Mouse (Mus musculus) liver, embryonic 14.5 days (tissue): ENCODE data around the gene Arhgap10. TPM values are rescaled to one million over a fixed set of nuclear protein-coding genes. Genes with fewer than 3 reads are reported as not detected.
A peak's percentile ranks its signal among the peaks of the same experiment; 100 is the strongest.

Experiments used
- ATAC-seq: fragments of 200-750 bp; cut with Nextera tagmentation; 2 replicates; pipeline ENCODE4 v1.8.0; 2017; ENCODE audit warnings: moderate number of reproducible peaks, mild to moderate bottlenecking, moderate library complexity; ENCODE audit not compliant: insufficient read depth
- DNase-seq, 3 experiments: peaks; one replicate each; pipeline ENCODE4 v3.0.0-alpha.2; 2012 to 2013; ENCODE audit warnings: low read depth in 3 of 3, low spot score in 3 of 3
- H3K27ac ChIP-seq: fragments of 300-500 bp; sonication (generic); 2 replicates; pipeline ENCODE4 v1.5.1; 2014; ENCODE audit warnings: moderate library complexity, mild to moderate bottlenecking, control low read depth, inconsistent platforms
- H3K27me3 ChIP-seq: fragments of 300-500 bp; sonication (generic); 2 replicates; pipeline ENCODE4 v1.6.1; 2014; ENCODE audit warnings: mild to moderate bottlenecking, low read length, moderate library complexity; ENCODE audit not compliant: control insufficient read depth, insufficient read depth
- H3K36me3 ChIP-seq: fragments of 300-500 bp; sonication (generic); replicated peaks from 2 replicates; pipeline ENCODE4 v1.6.1; 2014; ENCODE audit warnings: low read depth; ENCODE audit not compliant: control insufficient read depth, insufficient read depth
- H3K4me1 ChIP-seq, 2 experiments: fragments of 200-500 bp in 1 of 2; fragments of 300-500 bp in 1 of 2; sonication (generic) in 1 of 2; replicated peaks; 2 replicates each; pipeline ENCODE4 v1.6.1; 2012 to 2014; ENCODE audit warnings: antibody characterized with exemption in 1 of 2, inconsistent platforms in 1 of 2, low read length in 1 of 2; ENCODE audit not compliant: control insufficient read depth in 2 of 2, insufficient read depth in 2 of 2
- H3K4me2 ChIP-seq: fragments of 300-500 bp; sonication (generic); 2 replicates; pipeline ENCODE4 v1.6.1; 2014; ENCODE audit warnings: low read depth, mild to moderate bottlenecking, control low read depth, moderate library complexity
- H3K4me3 ChIP-seq, 2 experiments: fragments of 200-500 bp in 1 of 2; fragments of 300-500 bp in 1 of 2; sonication (generic) in 1 of 2; 2 replicates each; pipeline ENCODE4 v1.5.1; 2012 to 2014; ENCODE audit warnings: low read depth in 2 of 2, low read length in 2 of 2, mild to moderate bottlenecking in 2 of 2, control low read depth in 1 of 2, inconsistent platforms in 1 of 2, moderate library complexity in 1 of 2; ENCODE audit not compliant: insufficient read depth in 1 of 2
- H3K9ac ChIP-seq: fragments of 300-500 bp; sonication (generic); replicated peaks from 2 replicates; pipeline ENCODE4 v1.6.1; 2014; ENCODE audit warnings: mild to moderate bottlenecking, control low read depth, moderate library complexity
- H3K9me3 ChIP-seq: fragments of 300-500 bp; sonication (generic); 2 replicates; pipeline ENCODE4 v1.6.1; 2016; ENCODE audit warnings: low read length, mixed read lengths; ENCODE audit not compliant: control insufficient read depth
- CTCF ChIP-seq: IDR thresholded peaks from 2 replicates; pipeline ENCODE4 v1.5.1; 2016; ENCODE audit warnings: antibody characterized with exemption, low read depth, control low read depth
- EP300 ChIP-seq: IDR thresholded peaks from 2 replicates; pipeline ENCODE4 v1.6.1; 2016; ENCODE audit warnings: antibody characterized with exemption, low read depth
- WGBS: fragments of 180-500 bp; shearing (Covaris S2); extraction: QIAGEN DNeasy Blood & Tissue Kit; methylation state at CpG from one replicate; pipeline ENCODE4 v1.1.7; 2014; ENCODE audit not compliant: insufficient replicate concordance; 5-methylcytosine and 5-hydroxymethylcytosine counted together
- polyA plus RNA-seq, 2 experiments: library from polyadenylated mRNA; depleted of rRNA in 1 of 2; stranded (reverse) in 1 of 2; unstranded in 1 of 2; fragments of >200 nt; fragmentation: Nextera tagmentation in 1 of 2; extraction: Ambion mirVana in 1 of 2; gene quantifications; 2 replicates each; pipeline versions ENCODE4 v1.2.1 to v1.2.3; 2012 to 2014

Gene Arhgap10
- polyA plus RNA-seq, 2 experiments: 4.6 TPM

GRCm38 (mm10) chr8:77428015-77428414 lies 89.7 kb downstream of the Arhgap10 start:
- Histone ChIP-seq H3K9ac (no peak overlapping the region), H3K36me3 (no peaks in the 10 kb centered on the region), H3K4me3 (no peak overlapping the region), H3K4me2 (no peak overlapping the region), H3K4me1 (peaks cover 4 to 11% of the 10 kb centered on the region in 2 experiments), H3K9me3 (no peaks in the 10 kb centered on the region), H3K27me3 (no peaks in the 10 kb centered on the region), H3K27ac (no peak overlapping the region)
- no peak for TF ChIP-seq EP300
- TF ChIP-seq CTCF: no peak
- no peak for DNase-seq
- 55% methylated on average over 6 of the region's 6 CpGs for WGBS
- no peak for ATAC-seq

DNA sequence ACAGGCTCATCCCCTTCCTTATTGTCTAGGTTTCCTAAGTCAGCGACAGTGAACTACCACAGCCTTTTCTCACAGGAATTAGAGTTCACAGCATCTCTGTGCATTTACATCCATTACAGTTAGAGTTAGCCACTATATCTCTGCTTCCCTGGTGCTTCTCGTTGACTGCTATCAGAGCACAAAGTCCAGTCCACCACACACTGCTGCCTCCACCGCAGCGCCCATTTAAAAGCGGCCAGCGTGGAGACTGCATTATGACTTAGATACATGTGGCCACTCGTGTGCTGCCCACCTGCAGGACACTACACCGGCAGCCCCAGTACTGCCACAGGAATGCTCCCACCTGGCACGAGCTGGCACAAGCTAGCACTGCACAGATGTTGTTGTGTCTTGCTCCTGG lies 90.3 kb downstream of the Arhgap10 start:
- no peaks in the 10 kb centered on the region for H3K36me3 ChIP-seq
- no peaks in the 10 kb centered on the region for H3K9me3 ChIP-seq
- DNase-seq (no peak), ATAC-seq (no peak)
- H3K9ac ChIP-seq: no peak overlapping the region
- H3K4me2 ChIP-seq: peak overlapping the region; percentile 0; the same call in 1 of the 2 replicates
- WGBS: 77% methylated on average over 9 of the region's 9 CpGs
- H3K27ac ChIP-seq: no peak overlapping the region
- peaks cover 4 to 17% of the 10 kb centered on the region in 2 experiments for H3K4me1 ChIP-seq
- no peaks in the 10 kb centered on the region for H3K27me3 ChIP-seq
- TF ChIP-seq EP300 (no peak), CTCF (no peak)
- H3K4me3 ChIP-seq: no peak overlapping the region

- Histone ChIP-seq H3K4me3 (no peak overlapping the region), H3K4me2 (no peak overlapping the region), H3K36me3 (no peaks in the 10 kb centered on the region), H3K9me3 (no peaks in the 10 kb centered on the region), H3K27me3 (no peaks in the 10 kb centered on the region), H3K4me1 (peaks cover 4 to 23% of the 10 kb centered on the region in 2 experiments), H3K27ac (no peak overlapping the region), H3K9ac (no peak overlapping the region)
- DNase-seq: no peak
- 65% methylated on average over 5 of the region's 6 CpGs for WGBS
- TF ChIP-seq CTCF: no peak
- TF ChIP-seq EP300: no peak
- ATAC-seq: no peak
Observed at GRCm38 (mm10) chr8:77423850-77424249, 93.9 kb downstream of the Arhgap10 start.

DNA sequence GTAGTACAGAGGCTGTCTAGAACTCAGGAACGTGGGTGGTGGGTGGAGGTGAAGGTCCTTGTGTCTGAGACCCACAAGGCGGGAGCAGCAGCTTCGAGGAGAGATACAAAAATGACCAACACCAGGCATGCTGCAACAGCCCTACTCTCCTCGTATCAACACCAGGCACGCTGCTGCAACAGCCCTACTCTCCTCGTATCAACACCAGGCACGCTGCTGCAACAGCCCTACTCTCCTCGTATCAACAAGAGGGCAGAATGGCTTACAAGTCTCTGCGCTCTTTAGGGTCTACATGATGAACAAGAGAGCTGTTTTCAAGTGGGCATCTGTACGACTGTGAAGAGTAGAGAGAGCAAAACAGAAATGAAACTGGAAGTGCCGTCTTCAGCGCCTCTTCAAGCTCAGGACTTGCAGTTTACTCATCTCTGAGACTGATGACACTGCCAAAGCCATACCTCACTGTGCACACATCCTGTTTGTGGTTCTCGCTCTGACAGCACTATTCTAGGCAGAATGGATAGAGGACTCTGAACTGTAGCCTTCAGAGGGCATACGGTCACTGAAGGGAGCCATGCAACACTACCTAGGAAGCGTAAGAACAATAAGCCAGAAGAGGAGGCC lies 95.0 kb downstream of the Arhgap10 start:
- no peaks in the 10 kb centered on the region for H3K27me3 ChIP-seq
- H3K4me2 ChIP-seq: peak overlapping the region; percentile 56
- peak overlapping the region; percentile 27 to 40; a peak in 3 of 4 replicates for H3K4me3 ChIP-seq
- DNase-seq: peak; percentile 13 to 27 (median 22)
- WGBS: 15% methylated on average over 15 of the region's 15 CpGs
- peak; percentile 88 for ATAC-seq
- H3K9ac ChIP-seq: peak overlapping the region; percentile 10; the same call in 1 of the 2 replicates
- H3K27ac ChIP-seq: peak overlapping the region; percentile 37; the same call in 1 of the 2 replicates
- peaks cover 4 to 20% of the 10 kb centered on the region in 2 experiments for H3K4me1 ChIP-seq
- H3K36me3 ChIP-seq: no peaks in the 10 kb centered on the region
- TF ChIP-seq EP300 (peak; percentile 70), CTCF (no peak)
- no peaks in the 10 kb centered on the region for H3K9me3 ChIP-seq

- Histone ChIP-seq H3K4me2 (no peak overlapping the region), H3K36me3 (no peaks in the 10 kb centered on the region), H3K9ac (no peak overlapping the region), H3K27me3 (no peaks in the 10 kb centered on the region), H3K27ac (no peak overlapping the region), H3K4me1 (peaks cover 4 to 20% of the 10 kb centered on the region in 2 experiments), H3K4me3 (no peak overlapping the region), H3K9me3 (no peaks in the 10 kb centered on the region)
- WGBS: 74% methylated on average over 13 of the region's 13 CpGs
- TF ChIP-seq CTCF (no peak), EP300 (no peak)
- no peak for ATAC-seq
- DNase-seq: no peak
Observed at GRCm38 (mm10) chr8:77421596-77421995, 96.2 kb downstream of the Arhgap10 start.
